Mouse (Mus musculus) gastrocnemius, adult 18-20 months (tissue): ENCODE results near the gene Map2k1. TPM values are rescaled to one million over a fixed set of nuclear protein-coding genes. Genes with fewer than 3 reads are reported as not detected.

Source experiments
- DNase-seq: peaks from one replicate; pipeline ENCODE4 v3.0.0; 2021; ENCODE audit warnings: low spot score
- total RNA-seq, 2 experiments: library from RNA; stranded (reverse); gene quantifications; 2 replicates each; pipeline ENCODE4 v1.2.3; 2021

Map2k1 gene
- total RNA-seq, 2 experiments from 2014 or later = 55.8 to 56.9 TPM

DNA sequence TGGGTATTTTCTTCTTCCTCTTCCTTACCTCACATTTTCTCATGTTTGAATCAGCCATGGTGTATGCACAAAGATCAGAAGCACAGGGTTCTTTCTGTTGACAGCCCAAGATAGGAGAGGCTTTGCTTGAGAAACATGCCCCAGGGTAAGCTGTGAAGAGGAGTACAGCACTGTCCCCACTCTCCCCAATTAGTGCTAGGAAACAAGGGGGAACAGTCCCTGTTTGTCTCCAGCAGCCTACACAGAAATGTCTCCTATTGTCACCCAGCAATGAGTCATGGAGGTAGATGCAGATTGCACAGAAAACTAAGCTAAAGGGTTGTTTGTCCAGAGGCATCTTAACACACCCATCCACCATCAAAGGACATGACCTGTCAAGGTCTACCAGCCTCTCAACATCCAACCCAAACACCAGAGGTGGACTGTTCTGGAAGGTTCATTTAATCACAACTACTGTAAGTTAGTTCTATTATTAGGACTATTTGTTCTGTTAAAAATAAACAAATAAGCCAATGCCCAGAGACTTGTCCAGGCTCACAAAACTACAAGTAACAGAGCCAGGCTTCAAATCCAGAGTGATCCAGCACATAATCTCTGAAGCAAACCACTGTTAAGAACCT lies 3.2 kb downstream of the Map2k1 start:
- no peak for DNase-seq

DNA sequence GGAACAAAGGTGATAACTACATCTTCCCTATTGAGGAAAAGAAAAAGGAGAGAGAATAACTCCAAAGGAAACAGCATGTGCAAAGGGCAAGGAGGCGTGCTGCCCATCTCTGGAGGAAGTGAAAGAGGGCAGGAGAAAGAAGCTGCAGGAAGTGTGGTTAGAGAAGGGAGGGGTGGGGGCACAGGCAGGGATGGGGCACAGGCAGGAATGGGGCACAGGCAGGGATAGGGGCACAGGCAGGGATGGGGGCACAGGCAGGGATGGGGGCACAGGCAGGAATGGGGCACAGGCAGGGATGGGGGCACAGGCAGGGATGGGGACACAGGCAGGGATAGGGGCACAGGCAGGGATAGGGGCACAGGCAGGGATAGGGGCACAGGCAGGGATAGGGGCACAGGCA lies 4.1 kb downstream of the Map2k1 start:
- DNase-seq = no peak

DNA sequence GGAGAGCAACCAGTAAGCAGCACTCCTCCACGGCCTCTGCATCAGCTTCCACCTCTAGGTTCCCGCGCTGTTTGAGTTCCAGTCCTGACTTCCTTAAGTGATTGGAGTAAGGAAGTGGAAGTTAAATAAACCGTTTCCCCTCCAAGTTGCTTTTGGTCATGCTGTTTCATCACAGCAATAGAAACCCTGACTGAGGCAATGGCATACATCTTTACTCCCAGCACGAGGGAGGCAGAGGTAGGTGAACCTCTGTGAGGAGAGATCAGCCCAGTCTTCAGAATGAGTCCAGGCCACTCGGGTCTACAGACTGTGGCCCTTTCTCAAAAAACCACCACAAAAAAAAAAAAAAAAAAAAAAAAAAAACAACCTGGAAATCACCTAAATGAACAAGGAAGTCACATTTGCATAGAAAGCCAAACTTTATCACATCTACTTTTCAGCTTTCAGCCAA lies 11.0 kb downstream of the Map2k1 start:
- no peak for DNase-seq

DNA sequence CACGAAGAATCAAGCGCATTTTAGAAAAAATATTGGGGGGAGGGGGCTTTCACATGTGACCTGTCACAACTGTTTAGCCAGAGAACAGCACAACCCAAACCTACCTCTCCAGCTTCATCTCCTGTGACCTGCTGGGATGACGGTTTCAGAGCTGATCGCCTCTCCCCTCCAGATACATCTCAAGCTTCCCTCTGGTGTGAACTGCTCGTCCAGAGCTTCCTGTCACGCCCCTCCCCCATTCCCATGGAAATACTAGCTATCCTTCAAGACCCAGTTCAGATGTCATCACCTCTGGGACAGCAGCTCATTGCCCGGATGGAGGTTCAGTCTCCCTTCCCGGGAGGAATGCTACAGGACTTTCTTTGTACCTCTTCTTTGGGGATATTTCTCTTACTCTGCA lies 12.8 kb downstream of the Map2k1 start:
- peak; percentile 19 for DNase-seq

DNA sequence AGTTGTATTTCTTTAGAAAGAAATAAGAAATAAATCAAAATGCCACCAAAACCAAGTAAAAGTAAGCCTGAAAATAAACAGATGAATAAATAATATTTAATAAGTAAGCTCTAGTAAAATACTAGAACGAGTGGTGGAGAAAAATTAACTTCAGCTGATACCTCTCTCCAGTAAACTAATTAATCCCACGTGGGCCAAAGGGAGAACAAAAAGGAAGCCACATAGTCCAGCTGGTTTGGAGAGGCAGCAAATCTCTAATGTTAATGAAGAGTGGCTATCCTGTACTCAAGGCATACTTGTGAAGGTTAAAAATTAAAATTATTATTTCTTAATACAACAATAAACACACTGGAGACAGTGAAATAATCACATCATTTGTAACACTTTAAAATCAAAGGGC lies 13.3 kb downstream of the Map2k1 start:
- DNase-seq = no peak

DNA sequence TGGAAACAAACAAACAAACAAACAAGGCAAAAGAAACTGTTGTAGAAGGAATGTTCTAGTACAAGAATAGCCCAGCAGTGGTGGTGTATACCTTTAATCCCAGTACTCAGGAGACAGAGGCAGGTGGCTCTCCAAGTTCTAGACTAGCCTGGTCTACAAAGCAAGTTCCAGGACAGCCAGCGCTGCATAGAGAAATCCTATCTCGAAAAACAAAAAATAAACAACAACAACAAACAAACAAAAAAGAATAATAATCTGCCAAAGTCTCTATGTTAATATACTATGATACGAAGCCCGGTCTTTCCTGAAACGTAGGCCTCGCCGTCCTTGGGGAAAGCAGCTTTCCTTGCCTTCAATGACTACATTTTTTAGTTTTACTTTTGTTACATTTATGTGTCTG lies 17.4 kb downstream of the Map2k1 start:
- DNase-seq = no peak

DNA sequence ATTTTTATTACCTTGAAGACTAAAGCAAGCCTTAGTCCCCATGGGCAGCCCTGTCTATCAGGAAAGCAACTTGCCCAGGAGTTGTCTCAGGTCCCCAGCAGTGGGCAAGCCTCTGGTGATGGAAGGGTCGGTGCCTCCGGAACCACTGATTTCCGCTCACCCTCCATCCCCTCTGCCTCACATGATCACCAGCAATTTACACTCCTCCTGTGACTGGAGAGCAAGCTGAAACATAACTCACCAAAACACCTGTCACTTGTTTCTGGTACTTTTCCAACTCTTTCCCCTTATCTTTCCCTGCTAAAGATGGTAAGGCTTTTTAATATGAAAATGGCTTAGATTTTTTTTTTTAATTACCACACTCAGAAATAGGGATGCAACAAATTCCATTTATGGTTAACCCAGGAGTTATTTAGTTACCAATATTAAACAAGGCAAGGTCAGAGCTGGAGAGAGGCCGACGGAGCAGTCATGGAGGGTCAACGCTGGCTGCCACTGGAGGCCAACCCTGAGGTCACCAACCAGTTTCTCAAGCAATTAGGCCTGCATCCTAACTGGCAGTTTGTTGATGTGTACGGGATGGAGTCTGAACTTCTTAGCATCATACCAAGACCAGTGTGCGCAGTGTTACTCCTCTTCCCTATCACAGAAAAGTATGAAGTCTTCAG lies 18.5 kb downstream of the Map2k1 start, which contains the start of gene Uchl4:
Uchl4 (plus strand) TSS at position 434 of the 668 bp plus-strand sequence.
- no peak for DNase-seq

DNA sequence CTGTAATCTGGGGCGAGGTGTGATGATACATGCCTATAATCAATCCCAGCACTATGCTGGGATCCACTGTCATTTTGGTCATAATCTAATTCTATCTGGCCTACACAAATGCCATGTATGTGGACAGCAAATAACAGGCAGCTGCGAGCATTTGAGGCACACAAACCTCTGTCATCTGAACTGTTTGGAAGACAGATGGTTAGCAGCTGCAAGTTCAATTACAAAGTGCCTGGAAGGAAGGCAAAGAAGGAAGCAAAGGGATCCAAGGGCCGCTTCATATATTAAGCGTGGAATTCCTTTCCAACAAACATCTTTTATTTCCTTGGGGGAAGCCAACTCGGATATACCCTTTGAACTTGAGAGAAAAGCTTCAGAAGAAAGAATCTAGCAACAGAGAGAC lies 19.8 kb downstream of the Map2k1 start:
- no peak for DNase-seq

DNA sequence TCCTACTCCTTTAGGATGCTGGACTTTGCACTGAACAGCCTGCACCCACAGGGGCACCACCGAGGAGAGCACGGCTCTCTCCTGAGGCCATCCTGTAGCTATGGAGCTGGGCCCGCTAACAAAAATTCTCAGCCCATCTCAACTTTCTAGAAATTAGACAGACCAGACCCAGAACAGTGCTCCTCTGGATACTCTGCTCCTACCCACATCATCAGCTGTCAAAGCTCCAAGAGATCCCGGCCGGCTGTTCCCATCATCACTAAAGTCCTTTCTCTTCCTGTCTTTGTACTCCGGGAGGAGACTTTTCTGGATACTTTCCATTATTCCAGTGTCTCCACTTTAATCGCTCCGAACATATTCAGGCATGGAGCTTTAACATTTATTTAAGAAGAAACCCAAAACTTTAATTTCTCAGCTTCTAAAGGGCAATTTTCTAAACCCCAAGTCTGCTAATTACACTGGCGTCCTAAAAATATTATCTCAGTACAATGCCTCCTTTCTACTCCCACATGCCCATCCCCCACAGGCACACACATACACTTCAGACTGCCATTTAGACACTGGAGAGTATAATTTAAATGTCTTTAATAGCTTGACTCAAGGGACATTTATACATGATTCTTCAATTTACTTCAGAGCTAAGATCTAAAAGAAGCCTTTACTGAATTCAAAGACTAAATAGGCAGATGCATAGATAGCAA lies 21.0 kb downstream of the Map2k1 start:
- no peak for DNase-seq

DNA sequence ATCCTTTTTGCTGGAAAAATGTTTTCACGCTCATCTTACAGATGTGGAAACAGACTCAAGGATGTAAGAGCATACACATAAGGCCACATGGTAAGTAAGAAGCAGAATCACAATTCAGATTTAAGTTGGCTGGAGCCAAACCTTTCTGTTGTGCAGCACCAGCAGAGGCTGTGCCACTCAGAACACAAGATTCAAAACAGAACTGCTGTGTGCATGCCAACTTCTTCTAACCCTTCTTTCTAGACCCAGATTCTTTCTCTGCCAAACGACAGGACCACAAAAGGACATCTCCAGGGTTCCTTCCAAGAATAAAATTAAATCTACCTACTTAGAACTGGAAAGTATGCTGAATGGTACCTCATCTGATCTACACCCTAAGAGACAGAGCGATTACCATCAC lies 21.8 kb downstream of the Map2k1 start:
- no peak for DNase-seq

DNA sequence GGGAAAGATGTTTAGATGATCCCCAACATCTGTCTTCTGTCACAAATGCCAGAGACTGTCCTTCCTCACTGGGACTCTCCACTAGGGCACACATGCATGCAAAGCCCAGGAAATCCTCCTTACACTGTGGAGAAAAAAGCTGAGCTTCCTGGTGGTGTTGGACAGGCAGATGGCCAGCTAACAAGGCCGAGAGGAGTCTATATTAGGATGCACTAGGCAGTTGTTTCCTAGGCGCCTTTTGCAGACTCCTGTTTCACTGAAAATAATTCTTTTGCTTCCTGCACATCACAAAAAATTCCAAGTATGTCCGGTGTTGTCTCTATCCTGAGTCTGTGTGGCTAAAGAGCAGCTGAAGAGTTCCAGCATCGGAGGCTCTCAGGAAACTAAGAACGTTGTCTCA lies 22.3 kb downstream of the Map2k1 start:
- DNase-seq = no peak

DNA sequence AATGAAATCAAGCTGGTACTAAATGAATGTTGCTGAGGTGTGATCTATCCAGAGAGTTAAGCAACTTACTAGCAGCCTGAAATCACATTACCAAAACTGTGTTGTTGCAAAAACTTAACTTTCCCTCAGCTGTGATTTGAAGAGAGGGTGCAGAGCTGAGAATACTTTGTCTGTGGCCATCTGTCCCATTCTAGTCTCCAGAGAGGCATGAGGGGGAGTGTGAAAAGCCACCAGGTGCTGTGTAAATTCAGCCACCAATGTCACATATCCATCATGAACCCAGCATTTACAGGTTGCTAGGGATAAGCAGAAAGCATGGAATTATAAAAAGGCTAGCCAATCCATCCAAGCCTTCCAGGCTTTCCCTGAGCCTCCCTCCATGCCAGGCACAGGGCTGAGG lies 24.5 kb downstream of the Map2k1 start:
- DNase-seq = no peak

DNA sequence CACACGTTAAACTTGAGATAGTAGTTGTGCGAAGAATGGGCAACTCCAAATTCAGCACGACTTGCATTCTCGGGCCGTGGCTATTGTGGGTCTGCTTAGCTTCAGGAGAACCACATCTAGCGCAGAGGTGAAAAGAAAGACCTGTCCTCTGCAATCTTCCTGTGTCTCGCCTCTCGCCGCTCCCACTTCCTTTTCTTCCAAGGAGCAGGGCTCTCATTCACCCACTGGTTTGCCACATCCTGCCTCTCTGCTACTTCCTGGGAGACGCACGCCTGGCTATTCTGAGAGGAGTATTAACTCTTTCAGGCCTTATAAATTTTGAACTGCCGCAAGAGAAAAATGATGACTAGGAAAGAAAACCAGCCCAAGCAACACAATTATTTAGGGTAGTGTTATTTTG lies 25.7 kb downstream of the Map2k1 start:
- DNase-seq = no peak

DNA sequence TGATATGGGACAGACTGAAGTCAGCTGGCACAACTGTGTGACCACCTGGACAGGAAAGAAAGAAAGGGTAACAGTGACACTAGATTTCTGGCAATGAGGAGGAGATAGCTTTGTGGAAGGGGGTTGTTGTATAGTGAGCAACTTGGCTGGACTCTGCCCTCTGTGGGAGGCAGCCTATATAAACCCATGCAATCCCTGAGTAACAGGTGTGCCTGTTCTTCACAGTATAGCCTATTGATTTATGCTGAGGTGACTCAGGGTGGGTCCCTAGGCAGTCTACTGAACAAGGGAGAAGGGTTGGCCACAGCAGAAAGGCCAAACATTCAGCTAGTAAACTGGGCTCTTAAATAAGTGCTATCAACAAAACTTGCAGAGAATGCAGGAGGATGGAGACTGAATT lies 27.6 kb downstream of the Map2k1 start:
- DNase-seq = no peak

DNA sequence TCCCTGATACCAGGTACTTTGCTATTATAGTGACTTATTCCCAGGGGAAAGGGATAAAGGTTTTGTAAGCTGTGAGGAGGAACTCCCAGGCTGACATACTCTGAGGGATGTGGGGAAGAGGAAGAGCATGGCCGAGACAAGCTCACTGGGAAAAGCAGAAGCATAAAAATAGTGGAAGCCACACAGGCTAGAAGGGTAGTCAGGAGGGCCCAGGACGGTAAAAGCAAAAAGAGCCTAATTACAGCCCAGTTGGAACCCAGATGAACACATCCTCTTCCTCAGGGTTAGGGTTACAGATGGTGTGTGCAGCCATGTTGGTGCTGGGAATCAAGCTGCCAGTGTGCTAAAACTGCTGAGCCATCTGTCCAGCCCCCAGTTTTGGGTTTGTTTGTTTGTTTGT lies 31.3 kb downstream of the Map2k1 start:
- DNase-seq = no peak

DNA sequence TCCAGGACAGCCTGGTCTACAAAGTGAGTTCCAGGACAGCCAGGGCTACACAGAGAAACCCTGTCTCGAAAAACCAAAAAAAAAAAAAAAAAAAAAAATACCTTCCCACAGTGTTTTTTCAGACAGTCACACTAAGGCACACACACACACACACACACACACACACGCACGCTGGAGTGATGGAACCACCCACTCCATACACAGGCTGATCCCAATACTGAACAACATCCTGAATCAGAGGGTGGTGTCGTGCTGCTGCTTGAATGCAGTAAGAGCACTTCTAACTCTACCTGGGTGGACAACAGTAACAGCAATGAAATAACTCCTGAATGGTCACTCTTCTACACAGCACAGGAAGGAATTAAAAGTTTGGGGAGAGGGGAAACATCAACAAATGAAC lies 32.0 kb downstream of the Map2k1 start:
- DNase-seq = no peak

DNA sequence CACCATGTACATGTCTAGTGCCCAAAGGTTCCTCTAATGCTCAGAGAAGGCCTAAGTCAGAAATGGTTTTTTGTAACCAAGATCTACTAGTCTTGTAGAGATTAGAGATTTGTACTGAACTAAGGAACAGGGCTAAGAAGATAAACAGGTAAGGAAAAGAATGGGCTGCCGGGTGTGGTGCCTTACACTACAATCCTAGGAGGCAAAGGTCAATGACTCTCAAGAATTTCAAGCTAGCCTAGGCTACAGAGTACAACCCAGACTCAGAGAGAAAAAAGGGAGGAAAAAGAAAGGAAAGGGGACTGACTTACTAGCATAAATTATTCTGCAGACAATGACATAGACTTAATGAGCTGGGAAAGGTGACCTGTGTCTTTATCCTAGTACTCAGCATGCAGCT lies 32.8 kb downstream of the Map2k1 start:
- no peak for DNase-seq

DNA sequence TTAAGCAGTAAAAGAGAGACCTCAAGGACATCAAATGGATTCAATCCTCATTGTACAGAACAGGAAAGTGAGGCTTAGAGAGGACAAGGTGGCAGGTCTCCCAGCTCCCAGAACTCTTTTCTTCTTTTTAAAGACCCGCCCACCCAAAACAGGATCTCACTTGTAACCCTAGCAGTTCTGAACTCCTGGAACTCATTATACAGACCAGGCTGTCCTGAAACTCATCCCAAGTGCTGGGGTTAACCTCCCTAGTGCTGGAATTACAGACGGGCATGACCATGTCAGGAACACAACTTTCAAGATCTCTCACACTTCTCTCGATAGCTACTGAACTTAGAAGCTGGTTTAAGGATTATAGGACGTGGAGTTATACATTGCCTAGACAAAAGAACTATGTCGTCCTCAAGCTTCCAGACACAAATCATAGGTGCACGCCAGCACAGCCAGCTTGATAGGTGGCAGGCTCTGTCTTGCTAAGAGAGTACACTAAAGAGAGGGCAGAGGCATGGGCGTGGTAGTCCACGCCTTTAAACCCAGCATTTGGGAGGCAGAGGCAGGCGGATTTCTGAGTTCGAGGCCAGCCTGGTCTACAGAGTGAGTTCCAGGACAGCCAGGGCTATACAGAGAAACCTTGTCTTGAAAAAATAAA lies 33.5 kb downstream of the Map2k1 start:
- DNase-seq = no peak

DNA sequence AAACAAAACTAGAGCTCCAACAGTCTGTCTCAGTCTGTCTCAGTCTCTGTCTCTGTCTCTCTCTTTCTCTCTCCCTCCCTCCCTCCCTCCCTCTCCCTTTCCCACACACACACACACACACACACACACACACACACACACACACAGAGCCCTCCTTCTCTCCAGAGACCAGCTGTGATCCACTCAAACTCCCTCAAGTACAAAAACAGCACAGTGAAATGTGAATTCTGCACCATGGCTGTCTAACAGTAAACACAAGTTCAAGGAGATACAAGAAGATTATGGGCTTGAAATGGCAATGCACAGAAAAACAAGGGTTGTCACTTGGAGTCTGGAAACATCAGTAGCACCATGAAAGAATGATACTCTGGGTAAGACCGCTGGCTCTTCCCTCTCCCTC lies 34.1 kb downstream of the Map2k1 start:
- no peak for DNase-seq

DNA sequence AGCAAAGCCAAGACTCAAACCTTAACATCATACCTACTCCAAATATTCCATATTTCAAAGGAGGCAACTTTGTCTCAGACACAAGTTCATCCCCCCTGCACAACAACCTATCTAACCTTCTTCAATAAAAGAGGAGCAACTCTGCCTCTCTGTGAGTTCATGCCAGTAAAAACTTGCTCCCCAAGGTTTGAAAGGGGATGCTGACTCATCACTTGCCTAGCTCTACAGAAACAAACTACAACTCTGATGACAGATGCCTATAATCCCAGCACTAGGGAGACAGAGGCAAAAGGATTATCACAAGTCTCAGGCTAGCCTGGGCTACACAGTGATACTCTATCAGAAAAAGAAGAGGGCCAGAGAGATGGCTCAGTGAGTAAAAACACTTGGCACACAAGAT lies 35.5 kb downstream of the Map2k1 start:
- DNase-seq = no peak

DNA sequence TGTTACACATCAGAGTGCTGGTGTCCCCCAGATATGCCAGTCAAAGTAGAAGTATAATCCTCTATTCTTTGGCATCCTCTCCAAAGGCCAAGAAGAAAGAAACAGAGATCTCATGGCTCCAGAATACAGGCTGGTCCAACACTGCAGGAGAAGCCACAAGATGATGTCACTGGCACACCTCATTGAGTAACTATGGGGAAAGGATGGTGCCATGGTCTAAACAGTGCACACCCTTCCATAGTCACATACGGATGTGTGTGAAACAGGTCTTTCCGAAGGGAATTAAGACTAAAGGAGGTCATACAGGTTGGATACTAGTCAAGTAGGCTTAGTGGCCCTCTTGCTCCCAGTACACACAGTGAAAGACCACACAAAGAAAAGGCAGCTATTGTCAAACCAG lies 36.8 kb downstream of the Map2k1 start:
- no peak for DNase-seq

DNA sequence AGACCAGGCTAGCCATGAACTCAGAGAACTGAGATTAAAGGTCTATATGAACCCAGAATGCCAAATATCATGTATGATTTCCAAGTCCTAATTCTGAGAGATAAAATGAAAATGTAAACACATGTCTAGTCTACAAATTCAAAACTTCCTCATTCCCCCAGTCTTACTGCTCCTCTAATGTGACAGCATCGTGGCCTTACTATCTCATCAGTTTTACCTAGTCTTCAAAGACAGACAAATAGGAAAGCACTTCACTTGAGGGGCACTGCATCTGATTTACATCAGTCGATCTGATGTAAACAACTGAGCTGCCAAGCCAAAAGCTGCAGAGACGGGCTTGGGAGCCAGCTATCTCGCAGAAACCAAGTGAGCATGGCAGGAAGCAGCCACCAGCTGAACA lies 37.3 kb downstream of the Map2k1 start:
- DNase-seq = no peak
